Mouse (Mus musculus) kidney, postnatal 0 days (tissue): ENCODE measurements at regions not wholly inside any gene's neighbourhood (a gene's known extent, or its start where the extent isn't known, plus 50 kb on each side); places are given as distances from the start of the nearest gene placed in this dataset.

ENCODE experiments used
- ATAC-seq: fragments of 200-750 bp; cut with Nextera tagmentation; replicated peaks from 2 replicates; pipeline ENCODE4 v1.8.0; 2017; ENCODE audit warnings: low read depth, moderate number of reproducible peaks, moderate TSS enrichment, moderate library complexity; ENCODE audit not compliant: low FRiP score
- DNase-seq: peaks from one replicate; pipeline ENCODE4 v3.0.0-alpha.2; 2016; ENCODE audit warnings: low spot score
- H3K27ac ChIP-seq: fragments of 300-500 bp; sonication (generic); 2 replicates; pipeline ENCODE4 v1.5.1; 2014; ENCODE audit warnings: mild to moderate bottlenecking
- H3K27me3 ChIP-seq: fragments of 300-500 bp; sonication (generic); 2 replicates; pipeline ENCODE4 v1.6.1; 2014; ENCODE audit warnings: low read length, mixed read lengths; ENCODE audit not compliant: insufficient read depth
- H3K36me3 ChIP-seq: fragments of 300-500 bp; sonication (generic); 2 replicates; pipeline ENCODE4 v1.6.1; 2014; ENCODE audit warnings: low read length, mixed read lengths; ENCODE audit not compliant: insufficient read depth
- H3K4me1 ChIP-seq: fragments of 300-500 bp; sonication (generic); replicated peaks from 2 replicates; pipeline ENCODE4 v1.6.1; 2014; ENCODE audit warnings: antibody characterized with exemption, low read length, mixed read lengths; ENCODE audit not compliant: insufficient read depth
- H3K4me2 ChIP-seq: fragments of 300-500 bp; sonication (generic); 2 replicates; pipeline ENCODE4 v1.6.1; 2014; ENCODE audit warnings: mild to moderate bottlenecking, low read length, moderate library complexity, mixed read lengths
- H3K4me3 ChIP-seq: fragments of 300-500 bp; sonication (generic); replicated peaks from 2 replicates; pipeline ENCODE4 v1.5.1; 2014; ENCODE audit warnings: low read depth, low read length
- H3K9ac ChIP-seq: fragments of 300-500 bp; sonication (generic); 2 replicates; pipeline ENCODE4 v1.6.1; 2014; ENCODE audit warnings: low read depth, low read length
- H3K9me3 ChIP-seq: fragments of 300-500 bp; sonication (generic); replicated peaks from 2 replicates; pipeline ENCODE4 v1.6.1; 2016; ENCODE audit warnings: low read length, inconsistent platforms, mixed read lengths
- CTCF ChIP-seq: IDR thresholded peaks from 2 replicates; pipeline ENCODE4 v1.5.1; 2016; ENCODE audit warnings: antibody characterized with exemption, low read depth, mild to moderate bottlenecking, moderate library complexity
- WGBS: fragments of 180-500 bp; shearing (Covaris S2); extraction: QIAGEN DNeasy Blood & Tissue Kit; methylation state at CpG from one replicate; pipeline ENCODE4 v1.1.7; 2014; 5-methylcytosine and 5-hydroxymethylcytosine counted together

- H3K4me3 ChIP-seq = no peak overlapping the region
- H3K9ac ChIP-seq = no peak overlapping the region
- no peaks in the 10 kb centered on the region for H3K4me1 ChIP-seq
- no peaks in the 10 kb centered on the region for H3K9me3 ChIP-seq
- no peaks in the 10 kb centered on the region for H3K36me3 ChIP-seq
- WGBS = 63% methylated on average over 5 of the region's 5 CpGs
- TF ChIP-seq CTCF = no peak
- ATAC-seq = no peak
- H3K27me3 ChIP-seq = no peaks in the 10 kb centered on the region; the same call in 1 of the 2 replicates
- no peak overlapping the region for H3K27ac ChIP-seq
- DNase-seq = no peak
- no peak overlapping the region for H3K4me2 ChIP-seq
These were observed 243.0 kb upstream of the Tle3 start for GRCm38 (mm10) chr9:61129186-61129585.

GRCm38 (mm10) chr9:61130877-61131276 lies 241.3 kb upstream of the Tle3 start:
- no peak overlapping the region for H3K9ac ChIP-seq

GRCm38 (mm10) chr9:61135263-61135882 lies 236.8 kb upstream of the Tle3 start:
- ATAC-seq = no peak

More at GRCm38 (mm10) chr9:61130877-61131276, 241.3 kb upstream of the Tle3 start:
- TF ChIP-seq CTCF = no peak
- Histone ChIP-seq H3K27ac (no peak overlapping the region), H3K4me1 (no peaks in the 10 kb centered on the region), H3K4me3 (no peak overlapping the region), H3K36me3 (no peaks in the 10 kb centered on the region), H3K9me3 (no peaks in the 10 kb centered on the region), H3K27me3 (no peaks in the 10 kb centered on the region; the same call in 1 of the 2 replicates), H3K4me2 (no peak overlapping the region)
- ATAC-seq (no peak), DNase-seq (no peak)
- WGBS = 80% methylated on average over 4 of the region's 4 CpGs

GRCm38 (mm10) chr9:61135917-61136316 lies 236.2 kb upstream of the Tle3 start:
- WGBS = 48% methylated on average over 3 of the region's 3 CpGs
- DNase-seq (no peak), ATAC-seq (no peak)
- no peaks in the 10 kb centered on the region for H3K4me1 ChIP-seq
- no peak overlapping the region for H3K27ac ChIP-seq
- H3K27me3 ChIP-seq = no peaks in the 10 kb centered on the region
- no peak overlapping the region for H3K4me2 ChIP-seq
- no peak overlapping the region for H3K9ac ChIP-seq
- no peaks in the 10 kb centered on the region for H3K9me3 ChIP-seq
- no peak overlapping the region for H3K4me3 ChIP-seq
- no peaks in the 10 kb centered on the region for H3K36me3 ChIP-seq
- no peak for TF ChIP-seq CTCF

More at GRCm38 (mm10) chr9:61135263-61135882, 236.8 kb upstream of the Tle3 start:
- H3K27me3 ChIP-seq = no peaks in the 10 kb centered on the region
- H3K27ac ChIP-seq = no peak overlapping the region
- no peaks in the 10 kb centered on the region for H3K9me3 ChIP-seq
- DNase-seq = no peak
- H3K36me3 ChIP-seq = no peaks in the 10 kb centered on the region
- TF ChIP-seq CTCF = no peak
- H3K4me2 ChIP-seq = no peak overlapping the region
- H3K4me3 ChIP-seq = no peak overlapping the region
- 56% methylated on average over 10 of the region's 10 CpGs for WGBS
- H3K4me1 ChIP-seq = no peaks in the 10 kb centered on the region
- H3K9ac ChIP-seq = no peak overlapping the region

DNA sequence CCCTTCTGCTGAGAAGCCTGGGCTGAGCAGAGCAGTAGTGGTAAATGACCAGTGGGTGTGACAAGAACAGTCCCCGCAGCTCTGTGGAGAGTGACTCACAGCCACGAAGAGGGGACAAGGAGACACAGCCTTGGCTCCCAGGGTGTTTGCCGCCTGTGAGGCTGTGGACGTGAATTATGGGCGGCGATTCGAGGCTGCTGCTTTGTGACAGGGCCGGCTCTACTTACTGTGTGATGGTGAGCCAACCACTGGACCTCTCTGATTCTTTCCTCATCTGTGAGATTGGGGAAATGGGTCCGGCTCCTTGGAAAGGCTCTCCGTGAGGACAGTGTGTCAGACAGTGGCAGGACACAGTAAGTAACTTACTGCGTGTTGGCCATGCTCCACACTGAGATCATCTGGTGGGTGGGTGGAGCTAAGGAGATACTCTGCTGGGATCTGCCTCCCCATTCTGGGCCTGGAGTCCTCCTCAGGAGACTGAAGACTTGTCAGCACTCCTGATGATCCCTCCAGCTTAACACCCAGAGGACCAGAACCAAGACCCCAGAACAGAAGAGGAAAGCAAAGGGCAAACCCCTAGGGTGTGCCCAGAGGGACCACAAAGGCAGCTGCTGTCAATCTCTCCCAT lies 233.3 kb upstream of the Tle3 start:
- Histone ChIP-seq H3K9ac (no peak overlapping the region), H3K36me3 (no peaks in the 10 kb centered on the region), H3K9me3 (no peaks in the 10 kb centered on the region), H3K27ac (no peak overlapping the region), H3K27me3 (no peaks in the 10 kb centered on the region), H3K4me3 (no peak overlapping the region), H3K4me1 (no peaks in the 10 kb centered on the region), H3K4me2 (no peak overlapping the region)
- ATAC-seq = no peak
- DNase-seq = no peak
- 55% methylated on average over 11 of the region's 11 CpGs for WGBS
- TF ChIP-seq CTCF = no peak

DNA sequence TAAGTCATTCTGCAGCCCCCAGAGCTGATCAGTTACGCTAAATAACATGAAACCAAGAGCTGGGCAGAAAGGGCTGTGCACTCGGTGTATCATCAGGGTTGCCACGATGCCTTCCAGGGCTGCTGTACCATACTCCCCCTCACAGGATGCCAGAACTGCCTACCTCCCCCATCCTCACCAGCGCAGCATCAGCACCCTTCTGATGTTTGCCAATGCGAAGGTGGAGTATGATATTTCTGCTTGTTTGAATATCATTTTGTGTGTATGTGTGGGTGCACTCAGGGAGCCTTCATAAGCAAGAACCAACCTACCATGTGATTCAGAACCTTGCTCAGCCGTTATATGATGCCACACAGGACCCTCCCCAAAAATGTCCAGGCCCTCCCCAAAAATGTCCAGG lies 229.1 kb upstream of the Tle3 start:
- H3K9ac ChIP-seq = no peak overlapping the region
- H3K4me1 ChIP-seq = no peaks in the 10 kb centered on the region
- H3K9me3 ChIP-seq = no peaks in the 10 kb centered on the region
- H3K4me2 ChIP-seq = no peak overlapping the region
- DNase-seq (no peak), ATAC-seq (no peak)
- no peak overlapping the region for H3K4me3 ChIP-seq
- no peak for TF ChIP-seq CTCF
- 70% methylated on average over 6 of the region's 6 CpGs for WGBS
- H3K27ac ChIP-seq = no peak overlapping the region
- no peaks in the 10 kb centered on the region for H3K27me3 ChIP-seq
- H3K36me3 ChIP-seq = no peaks in the 10 kb centered on the region
